Mouse (Mus musculus) lung, adult 2 months (tissue): Measurements from ENCODE around the gene Lhfpl2.

Experiments
- CTCF ChIP-seq: fragments of 200-500 bp; IDR thresholded peaks from 2 replicates; pipeline ENCODE4 v1.5.1; 2011; ENCODE audit warnings: mild to moderate bottlenecking, low read length, control low read depth; ENCODE audit not compliant: insufficient read depth
- POLR2A ChIP-seq: fragments of 200-500 bp; IDR thresholded peaks from 2 replicates; pipeline ENCODE4 v1.6.1; 2011; ENCODE audit warnings: low read depth, mild to moderate bottlenecking, control low read depth, low read length, borderline replicate concordance; ENCODE audit errors: extremely low read depth

DNA sequence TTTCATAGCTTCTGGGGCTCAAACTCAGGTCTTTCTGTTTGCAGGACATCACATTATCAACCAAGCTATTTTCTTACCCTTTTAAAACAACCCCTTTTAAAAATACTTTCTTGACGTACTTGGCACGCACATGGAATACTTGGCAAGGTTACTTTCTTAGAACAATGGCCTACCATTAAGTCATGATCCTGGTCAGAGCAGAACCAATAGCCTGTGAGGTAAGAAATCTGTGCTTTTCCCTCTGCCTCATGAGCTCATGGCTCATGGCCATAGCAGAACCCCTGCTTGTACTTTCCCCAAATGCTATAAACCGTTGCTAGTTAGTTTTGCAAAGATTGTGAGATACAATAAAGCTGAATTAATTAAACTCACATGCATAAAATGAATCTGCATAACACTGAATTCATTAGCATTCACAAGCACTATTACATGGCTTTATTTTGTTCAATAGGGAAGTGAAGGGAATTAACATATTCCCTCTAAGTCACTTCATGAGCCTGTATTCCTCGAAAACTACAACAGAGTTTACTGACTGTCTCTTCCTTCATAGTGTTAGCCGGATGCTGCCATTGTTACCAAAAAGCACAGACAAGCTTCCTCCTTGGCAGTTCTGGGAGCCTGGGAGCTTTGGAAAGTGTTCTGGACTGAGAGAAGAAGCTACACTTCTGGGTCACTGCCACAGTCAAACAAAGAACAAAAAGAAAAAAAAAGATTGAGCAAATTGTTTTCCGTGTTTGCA is 20.1 kb upstream of the Lhfpl2 start:
- TF ChIP-seq POLR2A (no peak), CTCF (no peak)
